Mouse (Mus musculus): ENCODE results near the gene Polr3gl. TPM values are rescaled to one million over a fixed set of nuclear protein-coding genes. Genes with fewer than 3 reads are reported as not detected.
A peak's percentile ranks its signal among the peaks of the same experiment; 100 is the strongest.
"Not testable (repeated sequence)": the region's sequence is repeated elsewhere in the genome, so short reads cannot be mapped to it uniquely, and the experiment has no call there.

The Polr3gl gene
- polyA plus RNA-seq, 1 experiment = 111 TPM

DNA sequence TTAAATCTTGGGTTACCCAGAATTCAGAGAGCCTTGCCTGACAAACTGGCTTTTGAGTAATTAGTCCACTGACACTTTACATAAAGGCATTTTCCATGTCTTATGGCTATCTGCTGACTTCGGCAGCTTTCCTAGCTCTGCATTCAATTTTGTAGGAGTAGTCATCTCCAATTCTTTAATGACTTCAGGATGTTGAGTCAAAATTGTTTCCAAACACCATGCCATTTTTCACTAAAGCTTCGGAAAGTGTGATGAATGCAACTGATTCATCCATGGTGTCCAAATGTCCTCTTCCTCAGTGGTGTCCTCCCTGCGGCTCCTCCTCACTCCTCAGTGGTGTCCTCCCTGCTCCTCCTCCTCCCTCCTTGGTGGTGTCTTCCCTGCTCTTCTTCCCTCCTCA is 24.0 kb upstream of the Polr3gl start:
- Histone ChIP-seq H3K27ac (ENCODE audit: insufficient read depth, low read depth, low read length) (no peak overlapping the region), H3K4me1 (ENCODE audit: control insufficient read depth, insufficient read depth, low read length) (no peaks in the 10 kb centered on the region), H3K4me3 (ENCODE audit: insufficient read depth, low read length) (no peak overlapping the region)
- TF ChIP-seq CTCF (IDR thresholded peaks at IDR 0.05; ENCODE audit: low read depth, low read length) (no peak), POLR2A (IDR thresholded peaks at IDR 0.05; ENCODE audit: borderline replicate concordance, low read depth, low read length) (no peak)

DNA sequence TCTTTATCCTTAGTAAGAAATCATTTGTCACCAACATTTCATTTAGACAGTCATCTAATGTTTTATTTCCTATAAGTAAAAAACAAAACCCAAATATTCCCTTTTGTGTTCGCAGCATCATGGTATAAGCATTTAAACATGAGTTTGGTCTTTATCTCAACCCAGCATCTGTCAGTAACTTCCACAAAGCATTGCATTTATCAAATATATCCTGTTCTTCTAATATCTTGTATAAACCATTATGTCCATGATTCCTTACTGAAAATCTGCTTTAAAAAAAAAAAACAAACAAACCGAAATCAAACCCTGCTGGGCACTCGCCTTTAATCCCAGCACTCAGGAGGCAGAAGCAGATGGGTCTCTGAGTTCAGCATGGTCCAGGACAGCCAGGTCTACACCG is 12.6 kb upstream of the Polr3gl start:
- TF ChIP-seq CTCF (IDR thresholded peaks at IDR 0.05; ENCODE audit: low read depth, low read length) (no peak), POLR2A (IDR thresholded peaks at IDR 0.05; ENCODE audit: borderline replicate concordance, low read depth, low read length) (no peak)
- H3K4me3 ChIP-seq (ENCODE audit: insufficient read depth, low read length) = no peak overlapping the region
- no peak overlapping the region for H3K27ac ChIP-seq (ENCODE audit: insufficient read depth, low read depth, low read length)
- H3K4me1 ChIP-seq (ENCODE audit: control insufficient read depth, insufficient read depth, low read length) = peaks cover 9% of the 10 kb centered on the region

DNA sequence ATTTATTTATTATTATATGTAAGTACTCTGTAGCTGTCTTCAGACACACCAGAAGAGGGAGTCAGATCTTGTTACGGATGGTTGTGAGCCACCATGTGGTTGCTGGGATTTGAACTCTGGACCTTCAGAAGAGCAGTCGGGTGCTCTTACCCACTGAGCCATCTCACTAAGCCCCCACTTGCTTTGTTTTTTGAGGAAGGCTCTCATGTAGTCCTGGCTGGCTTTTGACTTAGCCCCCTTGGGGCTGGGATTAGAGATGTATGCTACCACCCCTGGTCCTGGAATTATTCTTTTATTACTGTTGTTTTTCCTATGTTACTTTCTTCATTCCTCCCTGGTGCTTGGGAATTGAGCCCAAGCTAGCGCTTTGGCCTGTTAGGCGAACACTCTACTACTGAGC is 12.0 kb upstream of the Polr3gl start:
- not testable (repeated sequence) for H3K4me1 ChIP-seq (ENCODE audit: control insufficient read depth, insufficient read depth, low read length); H3K4me3 ChIP-seq (ENCODE audit: insufficient read depth, low read length); H3K27ac ChIP-seq (ENCODE audit: insufficient read depth, low read depth, low read length)

DNA sequence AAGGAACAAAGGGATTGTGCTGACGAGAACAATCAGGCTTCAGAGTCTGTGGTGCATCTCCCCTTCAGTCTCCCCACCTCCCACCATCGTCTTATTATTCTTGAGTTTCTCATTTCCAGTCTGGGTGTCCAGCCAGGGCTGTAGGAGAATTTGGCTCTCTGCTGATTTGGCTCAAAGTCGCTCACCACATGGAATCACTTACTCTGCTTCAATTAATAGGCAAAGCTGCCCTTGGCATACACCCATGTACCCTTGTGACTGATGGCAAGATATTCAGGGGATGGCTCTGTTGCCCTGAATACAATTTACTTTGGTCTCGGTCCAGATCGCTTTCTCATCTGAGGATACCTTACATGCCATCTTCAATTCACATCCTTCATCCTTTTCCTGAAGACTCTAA is 9.3 kb upstream of the Polr3gl start:
- no peak overlapping the region for H3K27ac ChIP-seq (ENCODE audit: insufficient read depth, low read depth, low read length)

DNA sequence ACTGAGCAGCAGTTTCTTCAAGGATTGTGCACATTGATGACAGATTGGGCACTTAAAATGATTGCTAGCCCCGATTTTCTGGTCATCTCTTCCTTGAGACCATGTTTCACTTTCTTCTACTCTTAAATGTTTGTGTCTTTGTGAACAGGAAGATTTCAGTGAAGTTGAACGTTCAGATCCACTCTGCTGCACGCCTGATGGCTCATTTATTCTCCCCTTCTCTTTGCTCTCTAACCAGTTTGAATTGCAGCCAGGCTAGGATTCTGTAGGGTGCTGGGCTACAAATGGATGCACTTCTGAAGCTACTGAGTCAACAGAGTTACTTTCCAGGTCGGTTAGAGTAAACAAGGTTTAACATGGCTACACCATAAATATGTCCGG is 8.7 kb upstream of the Polr3gl start:
- TF ChIP-seq POLR2A (IDR thresholded peaks at IDR 0.05; ENCODE audit: borderline replicate concordance, low read depth, low read length) = no peak
- TF ChIP-seq CTCF (IDR thresholded peaks at IDR 0.05; ENCODE audit: low read depth, low read length) = no peak
- Histone ChIP-seq H3K27ac (ENCODE audit: insufficient read depth, low read depth, low read length) (no peak overlapping the region), H3K4me3 (ENCODE audit: insufficient read depth, low read length) (no peak overlapping the region), H3K4me1 (ENCODE audit: control insufficient read depth, insufficient read depth, low read length) (peaks cover 12% of the 10 kb centered on the region)

More for the DNA sequence above, 9.3 kb upstream of the Polr3gl start:
- no peak for TF ChIP-seq CTCF (IDR thresholded peaks at IDR 0.05; ENCODE audit: low read depth, low read length)
- TF ChIP-seq POLR2A (IDR thresholded peaks at IDR 0.05; ENCODE audit: borderline replicate concordance, low read depth, low read length) = no peak
- H3K4me3 ChIP-seq (ENCODE audit: insufficient read depth, low read length) = no peak overlapping the region
- peaks cover 9% of the 10 kb centered on the region for H3K4me1 ChIP-seq (ENCODE audit: control insufficient read depth, insufficient read depth, low read length)

DNA sequence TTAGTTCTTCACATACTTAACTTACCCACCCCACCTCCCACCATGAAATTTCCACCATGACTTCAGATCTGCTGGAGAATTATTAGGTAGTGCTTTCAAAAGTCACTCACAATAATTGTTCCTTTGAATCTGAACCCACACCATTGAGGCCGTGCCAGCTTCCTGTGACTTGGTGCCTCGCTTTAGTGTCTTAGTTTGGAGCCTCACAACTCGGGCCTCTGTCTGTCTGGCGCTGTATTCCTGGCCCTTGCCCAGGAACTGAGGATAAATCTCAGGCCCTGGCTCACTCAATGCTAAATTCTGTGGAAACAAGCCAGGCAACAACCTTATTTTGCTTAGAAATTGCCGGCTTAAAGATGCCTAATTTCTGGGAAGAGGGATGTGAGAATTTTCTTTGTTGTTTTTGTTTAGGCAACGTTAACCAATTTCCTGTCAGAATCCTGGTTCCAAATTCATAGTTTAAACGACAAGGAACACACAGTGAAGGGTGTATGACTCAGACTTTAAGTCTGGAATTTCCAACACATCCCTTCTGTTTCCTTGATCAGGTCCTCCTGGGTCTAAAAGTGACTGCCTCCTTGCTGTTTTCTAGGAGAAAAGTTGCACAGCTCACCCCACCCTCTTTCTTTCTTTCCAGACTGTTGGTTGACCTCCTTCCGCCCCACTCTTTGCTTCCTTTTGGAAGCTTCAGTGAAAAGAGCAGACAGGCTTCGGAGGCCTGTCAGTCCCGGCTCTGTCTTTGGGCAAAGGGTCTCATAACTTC is 8.1 kb upstream of the Polr3gl start:
- Histone ChIP-seq H3K27ac (ENCODE audit: insufficient read depth, low read depth, low read length) (no peak overlapping the region), H3K4me3 (ENCODE audit: insufficient read depth, low read length) (peak overlapping the region; percentile 63; the same call in 1 of the 2 replicates), H3K4me1 (ENCODE audit: control insufficient read depth, insufficient read depth, low read length) (peaks cover 13% of the 10 kb centered on the region)
- TF ChIP-seq CTCF (IDR thresholded peaks at IDR 0.05; ENCODE audit: low read depth, low read length) = no peak
- TF ChIP-seq POLR2A (IDR thresholded peaks at IDR 0.05; ENCODE audit: borderline replicate concordance, low read depth, low read length) = no peak

DNA sequence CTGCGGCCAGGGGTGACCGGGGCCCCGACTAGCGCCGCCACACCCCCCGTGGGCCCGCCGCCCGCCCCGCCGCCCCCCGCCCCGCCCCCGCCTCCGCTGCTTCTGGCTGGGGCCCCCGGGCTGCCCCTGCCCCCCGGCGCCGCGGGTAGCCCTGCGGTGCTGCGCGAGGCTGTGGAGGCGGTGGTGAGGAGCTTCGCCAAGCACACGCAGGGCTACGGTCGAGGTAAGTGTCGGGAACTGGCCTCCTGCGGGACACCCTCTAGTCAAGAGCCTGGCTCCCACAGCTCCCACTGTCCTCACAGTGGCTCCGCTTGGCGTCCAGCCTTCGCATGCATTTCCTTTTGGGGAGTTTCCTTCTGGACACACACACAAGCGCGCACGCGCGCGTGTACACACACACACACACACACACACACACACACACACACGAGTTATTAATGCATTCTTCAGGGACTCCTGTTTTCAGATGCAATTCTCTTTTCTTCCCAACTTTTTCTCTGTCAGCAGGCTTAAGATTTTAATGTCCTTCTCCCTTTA is 7.3 kb upstream of the Polr3gl start:
- TF ChIP-seq POLR2A (IDR thresholded peaks at IDR 0.05; ENCODE audit: borderline replicate concordance, low read depth, low read length) (no peak), CTCF (IDR thresholded peaks at IDR 0.05; ENCODE audit: low read depth, low read length) (no peak)
- H3K27ac ChIP-seq (ENCODE audit: insufficient read depth, low read depth, low read length) = peak overlapping the region; percentile 30
- peak overlapping the region; percentile 63 for H3K4me3 ChIP-seq (ENCODE audit: insufficient read depth, low read length)
- H3K4me1 ChIP-seq (ENCODE audit: control insufficient read depth, insufficient read depth, low read length) = peaks cover 13% of the 10 kb centered on the region

DNA sequence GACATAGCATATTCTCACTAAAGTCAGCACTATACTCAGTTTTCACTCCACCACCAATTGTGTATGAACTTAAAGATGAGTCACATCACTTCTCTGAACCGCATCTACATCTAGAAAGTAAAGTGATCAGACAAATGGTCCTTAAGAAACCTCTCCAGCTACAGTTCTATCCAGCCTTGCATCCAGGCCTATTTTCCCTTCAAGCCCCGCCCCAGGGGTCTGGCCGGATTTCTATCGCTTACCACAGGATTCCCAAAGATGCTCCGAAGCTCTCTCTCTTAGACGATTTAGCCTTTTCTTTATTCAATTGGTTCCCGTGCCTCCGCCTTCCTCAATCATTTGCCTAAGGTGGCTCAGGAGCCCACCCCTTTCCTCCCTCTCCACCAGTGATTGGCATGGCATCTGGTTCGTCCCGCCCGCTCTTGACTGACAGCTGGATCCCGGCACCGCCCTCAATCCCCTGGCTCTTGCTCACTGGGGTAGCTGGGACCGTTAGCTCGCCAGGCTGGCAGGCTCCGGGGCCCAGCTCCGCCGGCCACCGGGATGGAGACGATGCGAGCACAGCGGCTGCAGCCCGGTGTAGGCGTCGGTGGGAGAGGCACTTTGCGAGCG is 6.8 kb upstream of the Polr3gl start, which contains the start of gene Lix1l:
TSS of gene Lix1l (plus strand) at position 511 of the 612 bp plus-strand sequence.
- TF ChIP-seq POLR2A (IDR thresholded peaks at IDR 0.05; ENCODE audit: borderline replicate concordance, low read depth, low read length) = no peak
- no peak for TF ChIP-seq CTCF (IDR thresholded peaks at IDR 0.05; ENCODE audit: low read depth, low read length)
- Histone ChIP-seq H3K4me3 (ENCODE audit: insufficient read depth, low read length) (peak within 1 kb of the TSS; percentile 63), H3K27ac (ENCODE audit: insufficient read depth, low read depth, low read length) (peak within 1 kb of the TSS; percentile 30), H3K4me1 (ENCODE audit: control insufficient read depth, insufficient read depth, low read length) (peaks cover 17% of the 10 kb centered on the region)

DNA sequence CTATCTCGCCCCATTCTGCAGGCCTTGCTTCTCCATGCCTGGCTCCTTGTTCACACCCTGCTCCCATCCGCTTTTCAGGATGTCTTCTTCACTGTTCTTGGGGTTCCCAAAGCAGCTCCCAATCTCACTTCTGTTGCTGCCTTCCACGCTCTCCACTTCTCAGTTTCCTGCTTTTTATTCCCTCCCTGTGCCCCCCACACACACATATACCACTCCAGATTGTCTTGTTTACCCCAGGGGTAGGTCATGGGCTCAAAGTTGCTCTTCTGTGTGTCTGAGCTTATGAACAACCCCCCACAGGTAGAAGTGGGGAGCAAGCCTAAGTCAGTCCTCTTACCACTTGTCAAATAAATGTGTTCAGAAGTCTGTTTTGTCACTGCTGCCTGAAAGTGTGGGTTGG is 5.4 kb upstream of the Polr3gl start:
- Histone ChIP-seq H3K4me3 (ENCODE audit: insufficient read depth, low read length) (no peak overlapping the region), H3K4me1 (ENCODE audit: control insufficient read depth, insufficient read depth, low read length) (peaks cover 27% of the 10 kb centered on the region), H3K27ac (ENCODE audit: insufficient read depth, low read depth, low read length) (no peak overlapping the region)
- TF ChIP-seq POLR2A (IDR thresholded peaks at IDR 0.05; ENCODE audit: borderline replicate concordance, low read depth, low read length) (no peak), CTCF (IDR thresholded peaks at IDR 0.05; ENCODE audit: low read depth, low read length) (no peak)

DNA sequence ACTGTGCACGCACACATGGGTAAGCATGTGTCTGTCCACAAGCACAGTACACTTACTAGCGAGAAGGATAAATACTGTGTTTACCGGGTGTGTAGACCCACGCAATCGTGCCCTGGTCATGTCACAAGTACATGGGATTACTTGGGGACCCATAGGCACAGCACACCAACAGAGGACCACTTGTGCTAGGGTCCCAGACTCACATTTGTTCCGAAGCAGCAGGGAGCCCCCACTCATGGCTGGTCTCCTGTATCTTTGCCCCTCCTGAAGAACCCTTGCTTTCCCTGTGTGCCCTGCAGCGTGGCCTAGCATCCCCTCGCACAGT is 5.0 kb upstream of the Polr3gl start:
- Histone ChIP-seq H3K4me3 (ENCODE audit: insufficient read depth, low read length) (no peak overlapping the region), H3K4me1 (ENCODE audit: control insufficient read depth, insufficient read depth, low read length) (peaks cover 27% of the 10 kb centered on the region), H3K27ac (ENCODE audit: insufficient read depth, low read depth, low read length) (no peak overlapping the region)
- TF ChIP-seq CTCF (IDR thresholded peaks at IDR 0.05; ENCODE audit: low read depth, low read length) (no peak), POLR2A (IDR thresholded peaks at IDR 0.05; ENCODE audit: borderline replicate concordance, low read depth, low read length) (no peak)
